In genomic region chr4:53440010-53440815, GRCm38 (mm10) we compare ENCODE assay signal across 8 mouse cellular contexts. TPM values are rescaled to one million over a fixed set of nuclear protein-coding genes. Genes with fewer than 3 reads are reported as not detected.
DNase-seq lines count a peak whose midpoint lies in the region; ATAC-seq and TF ChIP-seq lines count a peak whose summit lies in the region.

Gene Slc44a1, plus strand, starts transcription at chr4:53440413.

- H3K4me3 ChIP-seq in CH12.LX (replicated peaks in 1 of 3; ENCODE audit: low read depth in 2 of 3, low read length in 2 of 3, poor library complexity in 1 of 3) = peak within 1 kb of the TSS; percentile 62 to 82 (median 68)
- H3K4me3 ChIP-seq in heart, embryonic 13.5 days = peak within 1 kb of the TSS; percentile 96
- peak within 1 kb of the TSS; percentile 74 to 75 for H3K4me3 ChIP-seq in liver, embryonic 14.5 days (ENCODE audit: insufficient read depth in 1 of 2, low read depth in 2 of 2, low read length in 2 of 2)
- H3K4me3 ChIP-seq in neural tube, embryonic 11.5 days (ENCODE audit: low read depth, low read length) = peak within 1 kb of the TSS; percentile 85
- H3K4me3 ChIP-seq in stomach, embryonic 16.5 days (replicated peaks; ENCODE audit: low read length) = peak within 1 kb of the TSS; percentile 72

- TF ChIP-seq CTCF in CH12.LX (conservative IDR thresholded peaks at IDR 0.05 in 1 of 2, IDR thresholded peaks at IDR 0.05 in 1 of 2; ENCODE audit: low read depth in 2 of 2, low read length in 2 of 2) = no peak
- no peak for TF ChIP-seq CTCF in liver, embryonic 14.5 days (IDR thresholded peaks at IDR 0.05; ENCODE audit: low read depth)

- 1% methylated on average over 105 of the region's 122 CpGs for WGBS in heart, embryonic 13.5 days
- under 1% methylated on average over 95 of the region's 122 CpGs for WGBS in liver, embryonic 14.5 days (ENCODE audit: insufficient replicate concordance)
- WGBS in neural tube, embryonic 11.5 days = under 1% methylated on average over 67 of the region's 122 CpGs
- WGBS in stomach, embryonic 16.5 days = under 1% methylated on average over 107 of the region's 122 CpGs

- H3K9me3 ChIP-seq in CH12.LX (replicated peaks; ENCODE audit: low read length) = no peaks in the 10 kb centered on the region
- no peaks in the 10 kb centered on the region for H3K9me3 ChIP-seq in heart, embryonic 13.5 days
- H3K9me3 ChIP-seq in liver, embryonic 14.5 days (ENCODE audit: control insufficient read depth, low read length) = no peaks in the 10 kb centered on the region
- no peaks in the 10 kb centered on the region for H3K9me3 ChIP-seq in neural tube, embryonic 11.5 days (ENCODE audit: control insufficient read depth, low read length)
- no peaks in the 10 kb centered on the region for H3K9me3 ChIP-seq in stomach, embryonic 16.5 days (replicated peaks; ENCODE audit: control insufficient read depth, low read length)

- in situ Hi-C loops in CH12.LX (cut with MboI; ENCODE audit: low pct_ligation_motif_present, low pct_unique_long_range_greater_than_20kb, low sequenced_read_pairs) = no loop called here

- peak within 1 kb of the TSS; percentile 84 for H3K4me2 ChIP-seq in CH12.LX (ENCODE audit: insufficient read depth, low read depth, poor library complexity, severe bottlenecking)
- H3K4me2 ChIP-seq in heart, embryonic 13.5 days = peak within 1 kb of the TSS; percentile 95
- peak within 1 kb of the TSS; percentile 82 for H3K4me2 ChIP-seq in liver, embryonic 14.5 days (ENCODE audit: low read depth)
- H3K4me2 ChIP-seq in neural tube, embryonic 11.5 days (ENCODE audit: low read depth) = peak within 1 kb of the TSS; percentile 98
- H3K4me2 ChIP-seq in stomach, embryonic 16.5 days (ENCODE audit: low read depth, low read length) = peak within 1 kb of the TSS; percentile 95

- no peak for TF ChIP-seq EP300 in CH12.LX (IDR thresholded peaks at IDR 0.05; ENCODE audit: low read length)
- TF ChIP-seq EP300 in liver, embryonic 14.5 days (IDR thresholded peaks at IDR 0.05; ENCODE audit: low read depth) = no peak

- peaks cover 2 to 21% of the 10 kb centered on the region in 2 experiments; a peak in 3 of 4 replicates for H3K4me1 ChIP-seq in CH12.LX (ENCODE audit: control insufficient read depth in 1 of 2, insufficient read depth in 2 of 2)
- peaks cover 35% of the 10 kb centered on the region for H3K4me1 ChIP-seq in heart, embryonic 13.5 days
- H3K4me1 ChIP-seq in liver, embryonic 14.5 days (replicated peaks; ENCODE audit: control insufficient read depth in 2 of 2, insufficient read depth in 2 of 2, low read length in 1 of 2) = peaks cover 11 to 15% of the 10 kb centered on the region in 2 experiments
- H3K4me1 ChIP-seq in neural tube, embryonic 11.5 days (ENCODE audit: control insufficient read depth, insufficient read depth, low read length) = peaks cover 2% of the 10 kb centered on the region; the same call in 1 of the 2 replicates
- H3K4me1 ChIP-seq in stomach, embryonic 16.5 days (ENCODE audit: control insufficient read depth, insufficient read depth, low read length) = peaks cover 26% of the 10 kb centered on the region

- peak; percentile 85 for TF ChIP-seq POLR2A in CH12.LX (IDR thresholded peaks at IDR 0.05; ENCODE audit: low read depth, low read length)

- DNase-seq in CH12.LX (ENCODE audit: extremely low read depth) = peak; percentile 69
- peak; percentile 54 for DNase-seq in c-Kit-negative CD71-positive TER-119-positive erythroid progenitor cells, embryonic 14.5 days (ENCODE audit: low read depth, low spot score)
- peak; percentile 74 for DNase-seq in fibroblast of lung, adult 2 months (ENCODE audit: low read depth)
- peak; percentile 95 for DNase-seq in kidney, postnatal 10 days
- DNase-seq in liver, embryonic 14.5 days (ENCODE audit: low read depth in 3 of 3, low spot score in 3 of 3) = peak; percentile 65 to 73 (median 70)
- peak; percentile 94 for DNase-seq in neural tube, embryonic 11.5 days (ENCODE audit: low spot score)

- H3K27me3 ChIP-seq in CH12.LX (replicated peaks) = peaks cover 5% of the 10 kb centered on the region
- no peaks in the 10 kb centered on the region for H3K27me3 ChIP-seq in heart, embryonic 13.5 days (replicated peaks)
- H3K27me3 ChIP-seq in liver, embryonic 14.5 days (ENCODE audit: control insufficient read depth, insufficient read depth, low read length) = peaks cover 33% of the 10 kb centered on the region
- no peaks in the 10 kb centered on the region for H3K27me3 ChIP-seq in neural tube, embryonic 11.5 days (ENCODE audit: control insufficient read depth, insufficient read depth, low read length)
- no peaks in the 10 kb centered on the region for H3K27me3 ChIP-seq in stomach, embryonic 16.5 days (ENCODE audit: control insufficient read depth, insufficient read depth, low read length)

- no peak within 1 kb of the TSS for H3K27ac ChIP-seq in CH12.LX (ENCODE audit: insufficient read depth, low read depth)
- peak within 1 kb of the TSS; percentile 87 for H3K27ac ChIP-seq in heart, embryonic 13.5 days (replicated peaks)
- peak within 1 kb of the TSS; percentile 46 for H3K27ac ChIP-seq in liver, embryonic 14.5 days
- H3K27ac ChIP-seq in neural tube, embryonic 11.5 days (ENCODE audit: low read depth, low read length) = peak within 1 kb of the TSS; percentile 77
- H3K27ac ChIP-seq in stomach, embryonic 16.5 days (ENCODE audit: low read length) = peak within 1 kb of the TSS; percentile 96

- H3K9ac ChIP-seq in CH12.LX (ENCODE audit: insufficient read depth, low read depth) = peak within 1 kb of the TSS; percentile 89
- H3K9ac ChIP-seq in heart, embryonic 13.5 days = peak within 1 kb of the TSS; percentile 88
- H3K9ac ChIP-seq in liver, embryonic 14.5 days (replicated peaks) = peak within 1 kb of the TSS; percentile 81
- peak within 1 kb of the TSS; percentile 76 for H3K9ac ChIP-seq in neural tube, embryonic 11.5 days (ENCODE audit: low read length)
- H3K9ac ChIP-seq in stomach, embryonic 16.5 days (ENCODE audit: low read length) = peak within 1 kb of the TSS; percentile 91

- no peak for TF ChIP-seq RAD21 in CH12.LX (IDR thresholded peaks at IDR 0.05; ENCODE audit: low read depth, low read length)

- dilution Hi-C loops in CH12.LX (cut with MboI; ENCODE audit: extremely low pct_ligation_motif_present, extremely low pct_unique_long_range_greater_than_20kb, low sequenced_read_pairs) = no loop called here

- H3K79me2 ChIP-seq in CH12.LX (replicated peaks; ENCODE audit: control insufficient read depth, extremely low read depth, insufficient read depth, poor library complexity, severe bottlenecking) = no peaks in the 10 kb centered on the region

- H3K36me3 ChIP-seq in CH12.LX (replicated peaks in 1 of 2; ENCODE audit: control insufficient read depth in 1 of 2, insufficient read depth in 1 of 2, low read length in 1 of 2) = no peaks in the 10 kb centered on the region
- H3K36me3 ChIP-seq in heart, embryonic 13.5 days = no peaks in the 10 kb centered on the region
- no peaks in the 10 kb centered on the region for H3K36me3 ChIP-seq in liver, embryonic 14.5 days (replicated peaks; ENCODE audit: control insufficient read depth, insufficient read depth, low read depth)
- H3K36me3 ChIP-seq in neural tube, embryonic 11.5 days (ENCODE audit: control insufficient read depth, insufficient read depth, low read length) = no peaks in the 10 kb centered on the region
- H3K36me3 ChIP-seq in stomach, embryonic 16.5 days (ENCODE audit: control insufficient read depth, insufficient read depth, low read length) = no peaks in the 10 kb centered on the region

- peak; percentile 91 for ATAC-seq in heart, embryonic 13.5 days (ENCODE audit: extremely low read depth, insufficient number of reproducible peaks, low FRiP score, low TSS enrichment)
- peak; percentile 92 for ATAC-seq in liver, embryonic 14.5 days (ENCODE audit: insufficient read depth)
- peak; percentile 94 for ATAC-seq in neural tube, embryonic 11.5 days (ENCODE audit: insufficient read depth, low FRiP score, low TSS enrichment)
- ATAC-seq in stomach, embryonic 16.5 days (ENCODE audit: insufficient read depth, low FRiP score) = peak; percentile 98

TF ChIP-seq in CH12.LX, 34 proteins besides CTCF, POLR2A, EP300 and RAD21:
- TF ChIP-seq USF2 (conservative IDR thresholded peaks at IDR 0.05; ENCODE audit: low read depth, low read length) = no peak
- no peak for TF ChIP-seq CHD1 (IDR thresholded peaks at IDR 0.05; ENCODE audit: low read depth, low read length)
- peak; percentile 54; the same call in 1 of the 2 replicates for TF ChIP-seq HCFC1 (IDR thresholded peaks at IDR 0.05; ENCODE audit: low read depth, low read length)
- peak; percentile 11; the same call in 1 of the 2 replicates for TF ChIP-seq CHD2 (IDR thresholded peaks at IDR 0.05; ENCODE audit: low read length)
- TF ChIP-seq ZMIZ1 (IDR thresholded peaks at IDR 0.05; ENCODE audit: low read depth, low read length) = peak; percentile 87
- TF ChIP-seq IRF4 (IDR thresholded peaks at IDR 0.05; ENCODE audit: low read depth, low read length) = peak; percentile 38; the same call in 1 of the 2 replicates
- TF ChIP-seq ELF1 (IDR thresholded peaks at IDR 0.05; ENCODE audit: low read depth, low read length) = peak; percentile 53; the same call in 1 of the 2 replicates
- peak; percentile 94 for TF ChIP-seq UBTF (IDR thresholded peaks at IDR 0.05; ENCODE audit: low read depth, low read length)
- TF ChIP-seq NRF1 (IDR thresholded peaks at IDR 0.05; ENCODE audit: low read depth, low read length) = peak; percentile 65; the same call in 1 of the 2 replicates
- peak; percentile 78; the same call in 1 of the 2 replicates for TF ChIP-seq MEF2A (IDR thresholded peaks at IDR 0.05; ENCODE audit: borderline replicate concordance, low read depth, low read length)
- TF ChIP-seq TCF12 (IDR thresholded peaks at IDR 0.05; ENCODE audit: low read depth, low read length) = peak; percentile 83
- peak; percentile 78 for TF ChIP-seq NELFE (IDR thresholded peaks at IDR 0.05; ENCODE audit: low read depth, low read length)
- TF ChIP-seq SIN3A (IDR thresholded peaks at IDR 0.05; ENCODE audit: low read length) = 0 out of 2 replicates have a peak, but pooled peaks have one; percentile 25
- TF ChIP-seq ZNF384 (IDR thresholded peaks at IDR 0.05; ENCODE audit: low read depth, low read length) = no peak
- no peak for TF ChIP-seq PAX5 (IDR thresholded peaks at IDR 0.05; ENCODE audit: low read length)
- no peak for TF ChIP-seq SMC3 (IDR thresholded peaks at IDR 0.05; ENCODE audit: low read depth, low read length)
TF ChIP-seq in CH12.LX: peak in this region for 11.

RNA-seq across cellular contexts. Expression of gene Slc44a1, which starts in this region (rescaled TPM):
- total RNA-seq in CH12.LX (2012; rRNA removed) (4.7 and 5.4 TPM in 2 replicates), CH12.LX (2014; rRNA removed) (9.3 and 10.6 TPM in 2 replicates)
- 6.0 and 6.6 TPM in 2 replicates for polyA plus RNA-seq in CH12.LX (2012; ENCODE audit: insufficient read length, low read depth)
- 17.0 and 17.1 TPM in 2 replicates for polyA plus RNA-seq in heart, embryonic 13.5 days (2015; fragmentation: Nextera tagmentation; extraction: Ambion mirVana)
- 6.2 and 7.7 TPM in 2 replicates for polyA plus RNA-seq in liver, embryonic 14.5 days (2012; rRNA removed)
- polyA plus RNA-seq in liver, embryonic 14.5 days (2014; fragmentation: Nextera tagmentation; extraction: Ambion mirVana) = 12.6 and 13.1 TPM in 2 replicates
- polyA plus RNA-seq in neural tube, embryonic 11.5 days (2014; fragmentation: Nextera tagmentation; extraction: Ambion mirVana) = 21.7 and 23.1 TPM in 2 replicates
- 16.7 and 17.2 TPM in 2 replicates for polyA plus RNA-seq in stomach, embryonic 16.5 days (2015; fragmentation: Nextera tagmentation; extraction: Ambion mirVana)
